Mouse (Mus musculus): ENCODE results near the gene March6. TPM values are rescaled to one million over a fixed set of nuclear protein-coding genes. Genes with fewer than 3 reads are reported as not detected.
A peak's percentile ranks its signal among the peaks of the same experiment; 100 is the strongest.

March6 gene
- total RNA-seq (2018; cell fraction: chromatin; rRNA removed) = 10 to 100 TPM; 21.3 to 67.7 (median 40.1) TPM
- 10 to 100 TPM; 25.2 to 70.9 (median 41.9) TPM for total RNA-seq (2018; cell fraction: cytosol; rRNA removed)
- total RNA-seq (2018; cell fraction: nucleus; rRNA removed) = 10 to 100 TPM; 22.0 to 78.3 (median 57.3) TPM
- polyA plus RNA-seq (2018) = 24.6 to 39.1 TPM (median 33.7 TPM) in 3 replicates

DNA sequence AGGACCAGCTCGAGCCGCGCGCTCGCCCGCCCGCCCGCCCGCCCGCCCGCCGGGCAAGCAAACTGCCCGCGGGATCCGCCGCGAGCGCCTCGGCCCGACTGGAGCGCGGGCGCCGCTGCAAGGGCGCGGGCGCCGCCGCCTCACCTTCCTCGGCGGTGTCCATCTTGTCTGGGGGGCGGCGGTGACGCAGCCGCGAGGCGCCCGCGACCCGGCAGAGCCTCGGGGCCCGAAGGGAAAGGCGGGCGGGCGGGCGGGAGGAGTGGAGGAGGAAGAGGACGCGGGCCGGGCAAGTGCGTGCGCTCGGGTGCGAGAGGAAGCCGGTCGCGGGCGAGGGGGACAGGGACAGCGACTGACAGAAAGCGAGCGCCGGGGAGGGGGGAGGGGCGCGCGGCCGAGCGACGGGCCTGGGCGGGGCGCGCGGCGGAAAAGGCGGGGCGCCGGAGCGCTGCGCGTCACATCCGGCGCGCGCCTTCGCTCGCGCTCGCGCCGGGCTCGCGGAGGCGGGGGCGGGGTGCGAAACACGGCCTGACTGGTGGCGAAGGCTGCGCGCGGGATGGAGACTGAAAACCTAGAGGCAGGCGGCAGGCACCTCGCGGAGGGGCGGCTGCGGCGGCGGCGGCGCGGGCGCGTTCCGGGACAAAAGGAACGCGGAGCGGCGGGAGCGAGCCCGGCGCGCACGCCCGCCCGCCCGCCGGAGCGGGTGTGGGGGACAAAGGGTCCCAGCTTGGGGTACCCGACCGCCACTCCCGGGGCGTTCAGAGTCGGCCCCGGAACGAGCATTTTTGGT lies at the start of gene March6:
TSS of gene March6 (minus strand) at position 395 of the 787 bp plus-strand sequence.
- Histone ChIP-seq H3K36me3 (ENCODE audit: inconsistent target) (no peaks in the 10 kb centered on the region), H3K27ac (peak within 1 kb of the TSS; percentile 61), H3K79me2 (ENCODE audit: inconsistent target) (peaks cover 45% of the 10 kb centered on the region), H3K4me3 (ENCODE audit: inconsistent target) (peak within 1 kb of the TSS; percentile 68)
- under 1% methylated on average over 99 of the region's 132 CpGs for WGBS (ENCODE audit: missing documents)

- Histone ChIP-seq H3K36me3 (ENCODE audit: inconsistent target) (no peaks in the 10 kb centered on the region), H3K27ac (no peak overlapping the region)
- 88% methylated on average over 5 of the region's 5 CpGs for WGBS (ENCODE audit: missing documents)
Observed at GRCm38 (mm10) chr15:31576076-31576475, 45.2 kb upstream of the March6 start.

GRCm38 (mm10) chr15:31573692-31574091 lies 42.8 kb upstream of the March6 start:
- H3K27ac ChIP-seq = no peak overlapping the region

More at GRCm38 (mm10) chr15:31576076-31576475, 45.2 kb upstream of the March6 start:
- no peaks in the 10 kb centered on the region for H3K79me2 ChIP-seq (ENCODE audit: inconsistent target)
- H3K4me3 ChIP-seq (ENCODE audit: inconsistent target) = no peak overlapping the region

GRCm38 (mm10) chr15:31573287-31573686 lies 42.4 kb upstream of the March6 start:
- H3K27ac ChIP-seq = no peak overlapping the region
- no peak overlapping the region for H3K4me3 ChIP-seq (ENCODE audit: inconsistent target)
- no peaks in the 10 kb centered on the region for H3K36me3 ChIP-seq (ENCODE audit: inconsistent target)
- WGBS (ENCODE audit: missing documents) = 94% methylated on average over 4 of the region's 4 CpGs
- no peaks in the 10 kb centered on the region for H3K79me2 ChIP-seq (ENCODE audit: inconsistent target)

More at GRCm38 (mm10) chr15:31573692-31574091, 42.8 kb upstream of the March6 start:
- no peaks in the 10 kb centered on the region for H3K36me3 ChIP-seq (ENCODE audit: inconsistent target)
- H3K4me3 ChIP-seq (ENCODE audit: inconsistent target) = no peak overlapping the region
- H3K79me2 ChIP-seq (ENCODE audit: inconsistent target) = no peaks in the 10 kb centered on the region

GRCm38 (mm10) chr15:31571906-31572722 lies 41.3 kb upstream of the March6 start:
- H3K79me2 ChIP-seq (ENCODE audit: inconsistent target) = no peaks in the 10 kb centered on the region
- H3K27ac ChIP-seq = 0 out of 2 replicates have a peak overlapping the region, but pooled peaks have one; percentile 10
- H3K4me3 ChIP-seq (ENCODE audit: inconsistent target) = no peak overlapping the region
- H3K36me3 ChIP-seq (ENCODE audit: inconsistent target) = no peaks in the 10 kb centered on the region
- 83% methylated on average over 16 of the region's 16 CpGs for WGBS (ENCODE audit: missing documents)

DNA sequence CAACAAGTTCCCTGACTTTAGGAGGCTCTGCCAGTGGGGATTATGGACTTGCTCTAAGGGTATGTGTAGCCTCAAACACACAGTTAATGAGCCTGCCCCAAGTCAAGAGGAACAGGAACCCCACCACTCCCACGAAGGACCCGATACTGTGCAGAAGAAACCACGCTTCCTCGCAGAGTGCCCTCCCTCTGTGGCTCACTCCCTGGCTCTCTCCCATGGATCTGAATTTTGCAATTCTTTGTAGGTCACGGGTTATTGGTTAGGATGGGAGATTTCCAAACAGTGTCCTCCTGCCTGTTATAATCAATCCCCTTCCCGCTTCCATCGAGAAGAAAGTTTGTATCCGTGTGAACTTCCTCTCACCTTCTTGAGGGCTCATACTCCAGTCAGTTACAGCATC lies 40.1 kb upstream of the March6 start:
- Histone ChIP-seq H3K4me3 (ENCODE audit: inconsistent target) (no peak overlapping the region), H3K27ac (no peak overlapping the region), H3K36me3 (ENCODE audit: inconsistent target) (no peaks in the 10 kb centered on the region), H3K79me2 (ENCODE audit: inconsistent target) (no peaks in the 10 kb centered on the region)
- 52% methylated on average over 8 of the region's 8 CpGs for WGBS (ENCODE audit: missing documents)

DNA sequence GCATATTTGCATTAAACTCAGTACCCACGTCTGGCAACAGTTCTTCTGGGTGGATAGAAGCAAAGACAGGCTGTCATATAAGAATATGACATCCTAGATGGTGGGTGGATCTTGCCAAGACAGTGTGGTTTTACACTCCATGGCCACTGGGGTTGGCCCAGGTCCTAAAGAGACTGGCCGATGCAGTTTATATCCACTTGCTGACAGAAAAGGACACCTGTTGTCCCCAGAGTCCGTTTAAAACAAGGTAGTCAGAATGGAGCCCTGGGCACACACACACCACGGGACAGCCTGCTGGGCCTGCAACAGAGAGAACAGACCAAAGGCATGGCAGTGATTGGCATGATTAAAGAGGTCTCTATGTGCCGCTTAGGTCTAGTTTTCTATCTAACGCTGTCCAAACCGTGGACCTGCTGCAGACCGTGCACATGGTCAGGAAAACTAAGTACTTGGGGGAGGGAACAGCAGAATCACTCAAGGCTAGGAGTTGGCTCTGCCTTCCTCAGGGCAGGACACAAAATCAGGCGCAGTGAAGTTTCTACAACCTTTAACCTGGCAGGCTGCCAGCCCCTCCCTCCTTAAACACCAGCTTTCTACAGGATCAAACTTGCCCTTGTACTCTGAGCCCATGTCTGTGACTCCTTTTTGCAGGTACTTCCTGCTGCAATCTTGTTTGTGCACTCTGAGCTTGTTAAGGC lies 38.6 kb upstream of the March6 start:
- no peak overlapping the region for H3K4me3 ChIP-seq (ENCODE audit: inconsistent target)
- no peaks in the 10 kb centered on the region for H3K36me3 ChIP-seq (ENCODE audit: inconsistent target)
- no peaks in the 10 kb centered on the region for H3K79me2 ChIP-seq (ENCODE audit: inconsistent target)
- H3K27ac ChIP-seq = no peak overlapping the region
- 79% methylated on average over 9 of the region's 9 CpGs for WGBS (ENCODE audit: missing documents)

DNA sequence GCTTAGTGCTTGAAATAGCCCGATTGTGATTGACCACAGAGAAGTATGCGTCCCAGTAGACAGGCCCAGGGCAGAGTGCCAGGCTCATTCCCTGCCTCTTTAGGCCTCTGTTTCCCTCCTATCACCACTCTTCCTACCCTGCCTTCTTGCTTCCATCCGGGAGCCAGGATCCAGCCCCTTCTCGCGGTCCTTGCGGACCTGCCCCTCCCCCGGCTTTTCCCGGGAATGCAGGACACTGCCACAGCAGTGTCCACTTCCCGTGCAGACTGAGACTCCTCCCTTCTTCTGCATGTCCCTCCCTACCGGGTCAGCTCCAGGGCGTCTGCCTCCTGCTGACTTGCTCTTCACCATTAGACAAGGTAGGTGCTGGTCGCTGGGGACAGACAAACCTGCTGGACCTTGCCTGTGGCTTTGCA lies 37.7 kb upstream of the March6 start:
- 86% methylated on average over 12 of the region's 12 CpGs for WGBS (ENCODE audit: missing documents)

GRCm38 (mm10) chr15:31567431-31567830 lies 36.6 kb upstream of the March6 start:
- Histone ChIP-seq H3K4me3 (ENCODE audit: inconsistent target) (no peak overlapping the region), H3K79me2 (ENCODE audit: inconsistent target) (no peaks in the 10 kb centered on the region), H3K36me3 (ENCODE audit: inconsistent target) (no peaks in the 10 kb centered on the region), H3K27ac (no peak overlapping the region)
- 64% methylated on average over 3 of the region's 7 CpGs for WGBS (ENCODE audit: missing documents)

More for the DNA sequence above, 37.7 kb upstream of the March6 start:
- Histone ChIP-seq H3K79me2 (ENCODE audit: inconsistent target) (no peaks in the 10 kb centered on the region), H3K27ac (no peak overlapping the region), H3K4me3 (ENCODE audit: inconsistent target) (no peak overlapping the region), H3K36me3 (ENCODE audit: inconsistent target) (no peaks in the 10 kb centered on the region)

DNA sequence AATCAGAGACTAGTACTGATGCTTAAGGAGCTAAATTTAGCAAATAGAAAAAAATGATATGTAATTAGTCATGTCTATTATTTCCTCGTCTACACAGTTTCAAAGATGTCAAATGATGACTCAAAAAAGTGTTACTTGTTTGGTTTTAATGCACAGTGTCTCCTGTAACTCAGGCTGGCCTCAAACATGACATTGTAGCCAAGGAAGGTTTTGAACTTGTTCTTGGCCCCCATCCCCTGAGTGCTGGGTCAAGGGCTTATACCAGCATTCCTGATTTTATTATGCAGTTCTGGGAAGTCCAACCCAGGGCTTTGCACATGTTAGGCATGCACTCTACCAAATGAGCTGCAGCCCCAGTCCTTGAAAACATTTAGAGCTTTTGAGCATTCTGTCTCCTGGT lies 34.9 kb upstream of the March6 start:
- 42% methylated on average over 1 of the region's 1 CpGs for WGBS (ENCODE audit: missing documents)
- H3K79me2 ChIP-seq (ENCODE audit: inconsistent target) = no peaks in the 10 kb centered on the region
- H3K36me3 ChIP-seq (ENCODE audit: inconsistent target) = no peaks in the 10 kb centered on the region
- H3K27ac ChIP-seq = peak overlapping the region; percentile 48
- H3K4me3 ChIP-seq (ENCODE audit: inconsistent target) = no peak overlapping the region

DNA sequence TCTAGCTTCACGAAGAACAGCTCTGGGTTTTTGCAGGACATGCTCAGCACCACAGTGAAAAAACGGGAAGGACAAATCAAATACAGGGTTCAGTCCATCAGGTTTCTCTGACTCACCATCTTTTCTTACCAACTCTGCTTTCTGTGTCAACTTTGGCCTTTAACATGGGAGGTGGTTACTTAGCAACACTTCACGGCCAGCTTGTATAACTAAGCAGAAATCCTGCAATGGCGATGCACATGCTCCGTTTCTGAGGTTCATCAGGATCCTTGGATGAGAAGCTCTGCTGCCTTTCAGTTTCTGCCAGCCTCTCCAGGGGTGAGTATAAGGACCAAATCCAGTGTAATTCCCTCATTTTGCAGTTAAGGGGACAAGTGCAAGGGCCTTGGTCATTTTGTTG lies 34.3 kb upstream of the March6 start, which contains the start of gene Cmbl:
TSS of gene Cmbl (plus strand) at position 206 of the 400 bp plus-strand sequence.
- H3K36me3 ChIP-seq (ENCODE audit: inconsistent target) = no peaks in the 10 kb centered on the region
- H3K4me3 ChIP-seq (ENCODE audit: inconsistent target) = no peak within 1 kb of the TSS
- H3K79me2 ChIP-seq (ENCODE audit: inconsistent target) = no peaks in the 10 kb centered on the region
- WGBS (ENCODE audit: missing documents) = 79% methylated on average over 5 of the region's 5 CpGs
- peak within 1 kb of the TSS; percentile 48 for H3K27ac ChIP-seq

DNA sequence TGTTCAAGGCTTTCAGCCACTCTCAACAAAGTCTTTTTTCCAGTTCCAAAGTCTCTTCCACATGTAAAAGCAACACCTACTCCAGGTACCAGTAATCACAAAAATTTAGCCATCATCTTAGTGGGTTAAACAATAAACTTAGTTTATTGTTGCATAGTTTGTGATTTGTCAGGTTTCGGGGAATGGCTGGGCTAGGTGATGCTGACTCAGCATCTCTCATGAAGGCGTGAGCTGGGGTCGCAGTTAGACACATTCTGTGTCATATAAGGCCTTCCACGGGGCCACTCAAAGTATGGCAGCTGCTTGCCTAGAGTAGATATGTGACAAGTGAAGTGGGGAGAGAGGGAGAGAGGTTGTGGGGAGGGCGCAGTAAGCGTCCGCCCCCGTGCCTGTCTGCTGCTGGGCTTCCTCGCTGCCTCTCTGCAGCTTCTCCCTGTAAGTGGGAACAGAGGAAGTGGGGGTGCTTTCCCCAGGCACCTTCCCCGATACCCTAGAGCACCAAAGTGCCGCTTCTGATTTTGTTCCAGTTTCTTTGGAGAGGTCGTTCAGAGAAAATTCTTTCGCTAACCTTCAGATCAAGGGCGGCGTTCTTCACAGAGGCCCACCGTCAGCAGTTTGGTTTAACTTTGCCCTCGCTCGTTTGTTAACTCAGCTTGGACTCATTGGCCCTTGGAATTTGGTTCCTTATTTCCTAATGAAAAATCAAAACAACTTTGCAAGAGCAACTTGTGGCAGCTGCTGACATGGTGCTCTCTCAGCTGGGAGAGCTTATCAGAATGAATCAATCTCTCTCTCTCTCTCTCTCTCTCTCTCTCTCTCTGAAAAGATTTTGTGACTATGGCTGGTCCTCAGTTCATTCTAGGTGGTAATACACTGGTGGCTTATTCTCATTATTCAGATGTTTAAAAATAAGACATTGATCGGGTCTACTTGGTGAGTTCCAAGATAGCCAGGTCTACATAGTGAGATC lies 33.0 kb upstream of the March6 start:
- WGBS (ENCODE audit: missing documents) = 52% methylated on average over 19 of the region's 19 CpGs
- Histone ChIP-seq H3K4me3 (ENCODE audit: inconsistent target) (no peak overlapping the region), H3K79me2 (ENCODE audit: inconsistent target) (no peaks in the 10 kb centered on the region), H3K27ac (peak overlapping the region; percentile 48), H3K36me3 (ENCODE audit: inconsistent target) (no peaks in the 10 kb centered on the region)

DNA sequence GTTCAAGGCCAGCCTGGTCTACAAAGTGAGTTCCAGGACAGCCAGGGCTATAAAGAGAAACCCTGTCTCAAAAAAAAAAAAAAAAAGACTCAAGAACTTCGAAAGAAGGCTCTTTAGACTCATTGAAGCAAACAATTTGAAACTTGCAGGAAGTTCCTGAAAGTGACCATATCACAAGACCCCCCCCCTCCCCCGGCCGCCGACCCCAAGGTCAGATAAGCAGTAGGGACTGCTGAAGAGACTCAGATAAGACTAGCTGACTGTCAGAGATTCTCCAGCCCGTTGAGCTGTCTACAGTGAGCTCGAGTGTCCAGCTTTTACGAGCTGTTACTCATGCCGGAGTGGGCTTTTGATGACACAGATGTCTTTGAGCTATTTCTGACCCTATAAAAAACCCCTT lies 32.0 kb upstream of the March6 start:
- H3K79me2 ChIP-seq (ENCODE audit: inconsistent target) = no peaks in the 10 kb centered on the region
- WGBS (ENCODE audit: missing documents) = 84% methylated on average over 7 of the region's 8 CpGs
- H3K27ac ChIP-seq = no peak overlapping the region
- no peak overlapping the region for H3K4me3 ChIP-seq (ENCODE audit: inconsistent target)
- H3K36me3 ChIP-seq (ENCODE audit: inconsistent target) = no peaks in the 10 kb centered on the region

Measured in macrophage (primary cell).